Mouse (Mus musculus) megakaryocyte, embryonic 14.5 days (primary cell): ENCODE data around the gene Men1. TPM values are rescaled to one million over a fixed set of nuclear protein-coding genes. Genes with fewer than 3 reads are reported as not detected.

Experiments
- H3K27me3 ChIP-seq: replicated peaks from 2 replicates; pipeline ENCODE3; 2012; ENCODE audit warnings: inconsistent platforms
- H3K36me3 ChIP-seq: replicated peaks from 2 replicates; pipeline ENCODE3; 2012; ENCODE audit warnings: low read length, inconsistent platforms, mixed read lengths
- H3K4me1 ChIP-seq: 2 replicates; pipeline ENCODE4 v1.6.1; 2012; ENCODE audit warnings: inconsistent platforms
- H3K4me3 ChIP-seq: replicated peaks from 2 replicates; pipeline ENCODE3; 2012; ENCODE audit warnings: moderate library complexity, mild to moderate bottlenecking, inconsistent platforms
- H3K9me3 ChIP-seq: 2 replicates; pipeline ENCODE4 v1.6.1; 2012; ENCODE audit warnings: inconsistent platforms
- FLI1 ChIP-seq: IDR thresholded peaks from 2 replicates; pipeline ENCODE4 v1.6.1; 2012; ENCODE audit warnings: low read length, inconsistent platforms, mixed read lengths
- GATA1 ChIP-seq: IDR thresholded peaks from 3 replicates; pipeline ENCODE4 v1.6.1; 2012; ENCODE audit warnings: mixed read lengths, low read length, inconsistent platforms, borderline replicate concordance
- polyA plus RNA-seq: library from polyadenylated mRNA; stranded (reverse); fragments of >175 nt; gene quantifications from 2 replicates; pipeline ENCODE4 v1.2.3, GENCODE M21; 2012; ENCODE audit warnings: low replicate concordance; ENCODE audit not compliant: insufficient read depth

Men1 gene
- polyA plus RNA-seq, 1 experiment, result 70.2 TPM

DNA sequence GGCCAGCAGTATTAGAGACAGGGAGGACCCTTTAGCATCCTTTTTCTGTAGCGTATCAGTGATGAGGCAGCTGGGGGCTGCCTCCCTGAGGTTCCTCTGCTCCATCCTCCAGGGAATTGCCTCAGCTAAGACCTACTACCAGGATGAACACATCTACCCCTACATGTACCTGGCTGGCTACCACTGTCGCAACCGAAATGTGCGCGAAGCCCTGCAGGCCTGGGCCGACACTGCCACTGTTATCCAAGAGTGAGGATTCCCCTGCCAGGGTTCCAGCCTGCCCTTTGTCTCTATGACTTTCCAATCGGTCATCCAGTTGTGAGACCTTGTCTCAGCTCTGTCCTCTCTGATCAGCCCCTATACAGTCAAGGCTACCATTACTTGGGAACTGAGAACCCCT lies 3.4 kb downstream of the Men1 start:
- Histone ChIP-seq H3K36me3 (peaks cover 51% of the 10 kb centered on the region), H3K4me1 (peaks cover 85% of the 10 kb centered on the region), H3K9me3 (no peaks in the 10 kb centered on the region), H3K4me3 (no peak overlapping the region), H3K27me3 (no peaks in the 10 kb centered on the region)
- TF ChIP-seq GATA1 (no peak), FLI1 (no peak)

DNA sequence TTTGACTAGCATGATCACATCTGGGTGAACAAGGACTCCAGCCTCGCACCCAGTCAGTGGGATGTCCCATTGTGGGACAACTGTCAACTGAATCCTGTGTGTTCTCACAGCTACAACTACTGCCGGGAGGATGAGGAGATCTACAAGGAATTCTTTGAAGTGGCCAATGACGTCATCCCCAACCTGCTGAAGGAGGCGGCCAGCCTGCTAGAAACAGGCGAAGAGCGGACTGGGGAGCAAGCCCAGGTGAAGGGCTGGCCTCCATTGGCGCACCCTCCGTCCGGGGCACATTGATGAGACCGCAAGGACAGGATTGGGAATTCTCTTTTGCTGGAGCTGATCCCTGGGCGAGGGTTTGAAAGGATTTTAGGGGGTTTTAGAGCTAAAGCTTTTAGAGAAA lies 3.9 kb downstream of the Men1 start:
- Histone ChIP-seq H3K36me3 (peaks cover 55% of the 10 kb centered on the region), H3K4me3 (no peak overlapping the region), H3K9me3 (no peaks in the 10 kb centered on the region), H3K4me1 (peaks cover 87% of the 10 kb centered on the region), H3K27me3 (no peaks in the 10 kb centered on the region)
- TF ChIP-seq GATA1 (no peak), FLI1 (no peak)

DNA sequence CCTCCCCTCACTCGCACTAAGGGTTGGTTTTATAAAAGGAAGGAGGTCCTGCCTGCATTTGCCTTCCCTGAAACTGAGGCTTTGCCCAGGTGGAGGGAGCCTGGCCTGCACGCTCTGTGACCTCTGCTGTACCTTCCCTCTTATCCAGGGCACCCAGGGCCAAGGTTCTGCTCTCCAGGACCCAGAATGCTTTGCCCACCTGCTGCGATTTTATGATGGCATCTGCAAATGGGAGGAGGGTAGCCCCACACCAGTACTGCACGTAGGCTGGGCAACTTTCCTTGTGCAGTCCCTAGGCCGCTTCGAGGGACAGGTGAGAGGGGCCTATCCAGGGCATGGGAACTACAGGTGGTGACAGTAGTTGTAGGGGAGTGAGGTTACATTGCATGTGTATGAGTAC lies 4.4 kb downstream of the Men1 start:
- peak overlapping the region; percentile 14 for H3K4me3 ChIP-seq
- peaks cover 86% of the 10 kb centered on the region for H3K4me1 ChIP-seq
- H3K27me3 ChIP-seq, result no peaks in the 10 kb centered on the region
- no peaks in the 10 kb centered on the region for H3K9me3 ChIP-seq
- peaks cover 59% of the 10 kb centered on the region for H3K36me3 ChIP-seq
- TF ChIP-seq FLI1 (no peak), GATA1 (no peak)

DNA sequence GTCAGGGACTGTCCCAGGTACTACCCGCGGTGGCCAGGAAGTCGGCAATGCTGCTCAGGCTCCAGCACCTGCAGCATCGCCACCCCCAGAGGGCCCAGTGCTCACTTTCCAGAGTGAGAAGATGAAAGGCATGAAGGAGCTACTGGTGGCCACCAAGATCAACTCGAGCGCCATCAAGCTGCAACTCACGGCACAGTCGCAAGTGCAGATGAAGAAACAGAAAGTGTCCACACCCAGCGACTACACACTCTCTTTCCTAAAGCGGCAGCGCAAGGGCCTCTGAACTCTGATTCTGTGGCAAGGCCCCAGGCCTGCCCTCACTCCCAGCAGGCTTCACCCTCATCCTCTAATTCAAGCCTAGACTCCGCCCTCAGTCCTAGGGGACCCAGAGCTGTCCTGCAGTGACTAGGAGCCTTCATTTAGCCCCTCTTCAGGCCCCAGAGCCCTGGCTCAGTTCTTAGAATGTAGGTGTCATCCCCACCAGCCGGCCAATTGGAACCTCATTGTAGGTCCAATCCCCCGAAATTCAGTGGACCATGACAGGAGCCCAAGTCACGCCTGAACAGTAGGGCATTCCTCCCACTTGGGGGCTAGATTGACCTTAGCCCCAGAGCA lies 5.2 kb downstream of the Men1 start:
- peaks cover 86% of the 10 kb centered on the region for H3K4me1 ChIP-seq

DNA sequence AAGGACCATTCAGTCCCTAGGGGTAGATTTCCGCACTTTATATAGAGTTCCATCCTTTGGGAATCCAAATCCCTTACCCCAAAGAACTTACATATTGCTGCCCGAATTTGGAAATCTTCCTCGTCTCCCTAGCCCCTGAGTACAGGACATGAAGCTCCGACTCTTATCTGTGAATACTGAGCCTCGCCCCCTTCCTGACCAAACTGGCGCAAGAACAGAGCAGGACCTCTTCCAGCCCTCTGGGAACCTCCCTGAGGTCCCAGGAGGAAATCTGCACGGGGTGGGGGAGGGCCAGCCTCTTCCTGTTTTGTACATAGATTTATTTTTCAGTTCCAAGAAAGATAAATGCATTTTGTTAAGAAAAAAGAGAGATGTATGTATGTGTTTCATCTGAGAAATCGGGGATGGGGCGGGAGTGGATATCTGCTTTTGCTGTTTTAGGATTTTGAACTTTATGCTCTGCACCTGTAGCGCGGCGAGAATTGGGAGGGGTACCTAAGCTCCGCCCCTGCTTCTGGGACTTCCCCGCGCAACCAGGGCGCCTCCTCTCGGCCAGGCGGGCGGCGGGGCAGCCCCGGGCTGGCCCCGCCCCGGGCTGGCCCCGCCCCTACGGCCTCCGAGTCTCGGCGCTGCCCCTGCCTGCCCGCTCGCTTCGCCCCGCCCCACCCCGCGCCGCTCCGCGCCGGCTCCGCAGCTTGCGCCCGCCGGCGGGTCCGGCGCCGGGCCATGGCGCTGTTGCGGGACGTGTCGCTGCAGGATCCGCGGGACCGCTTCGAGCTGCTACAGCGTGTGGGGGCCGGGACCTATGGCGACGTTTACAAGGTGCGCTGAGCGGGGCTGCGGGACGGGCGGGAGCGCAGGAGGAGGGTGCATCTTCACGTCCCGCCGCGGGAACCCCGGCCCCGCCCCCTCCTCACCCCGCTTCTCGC lies 6.0 kb downstream of the Men1 start, which contains the start of gene Map4k2:
Gene Map4k2, plus strand, starts transcription at position 612 of the 929 bp plus-strand sequence.
- Histone ChIP-seq H3K9me3 (no peaks in the 10 kb centered on the region), H3K4me3 (peak within 1 kb of the TSS; percentile 97), H3K36me3 (peaks cover 75% of the 10 kb centered on the region), H3K27me3 (no peaks in the 10 kb centered on the region), H3K4me1 (peaks cover 87% of the 10 kb centered on the region)
- TF ChIP-seq FLI1 (no peak), GATA1 (no peak)

More for the DNA sequence above, 5.2 kb downstream of the Men1 start:
- Histone ChIP-seq H3K4me3 (peak overlapping the region; percentile 97), H3K27me3 (no peaks in the 10 kb centered on the region), H3K9me3 (no peaks in the 10 kb centered on the region), H3K36me3 (peaks cover 67% of the 10 kb centered on the region)
- no peak for TF ChIP-seq GATA1
- TF ChIP-seq FLI1, result no peak

DNA sequence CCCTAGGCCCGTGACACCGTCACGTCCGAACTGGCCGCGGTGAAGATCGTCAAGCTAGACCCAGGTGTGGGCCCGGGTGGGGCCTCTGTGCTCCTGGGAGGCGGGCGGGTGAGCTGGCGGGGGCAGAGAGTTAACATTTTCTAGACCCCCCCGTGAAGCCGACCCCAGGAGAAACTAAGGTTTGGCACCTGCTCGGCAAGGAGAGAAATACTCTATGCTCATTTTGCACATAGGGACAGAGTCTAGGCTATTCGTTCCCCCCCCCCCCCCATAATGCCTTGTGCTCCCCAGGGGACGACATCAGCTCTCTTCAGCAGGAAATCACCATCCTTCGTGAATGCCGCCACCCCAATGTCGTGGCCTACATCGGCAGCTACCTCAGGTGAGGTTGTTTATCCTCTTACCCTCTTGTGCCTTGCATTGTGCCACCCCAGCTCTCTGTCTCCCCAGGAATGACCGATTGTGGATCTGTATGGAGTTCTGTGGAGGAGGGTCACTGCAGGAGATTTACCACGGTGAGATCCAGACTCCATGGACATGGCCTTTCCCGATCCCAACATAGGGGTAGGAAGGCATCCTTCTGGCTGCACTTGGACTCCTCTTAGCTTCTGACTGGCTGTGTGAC lies 6.8 kb downstream of the Men1 start:
- TF ChIP-seq GATA1 (no peak), FLI1 (no peak)
- peaks cover 87% of the 10 kb centered on the region for H3K4me1 ChIP-seq
- H3K4me3 ChIP-seq, result peak overlapping the region; percentile 97
- peaks cover 80% of the 10 kb centered on the region for H3K36me3 ChIP-seq
- H3K27me3 ChIP-seq, result peaks cover under 1% of the 10 kb centered on the region
- H3K9me3 ChIP-seq, result no peaks in the 10 kb centered on the region

DNA sequence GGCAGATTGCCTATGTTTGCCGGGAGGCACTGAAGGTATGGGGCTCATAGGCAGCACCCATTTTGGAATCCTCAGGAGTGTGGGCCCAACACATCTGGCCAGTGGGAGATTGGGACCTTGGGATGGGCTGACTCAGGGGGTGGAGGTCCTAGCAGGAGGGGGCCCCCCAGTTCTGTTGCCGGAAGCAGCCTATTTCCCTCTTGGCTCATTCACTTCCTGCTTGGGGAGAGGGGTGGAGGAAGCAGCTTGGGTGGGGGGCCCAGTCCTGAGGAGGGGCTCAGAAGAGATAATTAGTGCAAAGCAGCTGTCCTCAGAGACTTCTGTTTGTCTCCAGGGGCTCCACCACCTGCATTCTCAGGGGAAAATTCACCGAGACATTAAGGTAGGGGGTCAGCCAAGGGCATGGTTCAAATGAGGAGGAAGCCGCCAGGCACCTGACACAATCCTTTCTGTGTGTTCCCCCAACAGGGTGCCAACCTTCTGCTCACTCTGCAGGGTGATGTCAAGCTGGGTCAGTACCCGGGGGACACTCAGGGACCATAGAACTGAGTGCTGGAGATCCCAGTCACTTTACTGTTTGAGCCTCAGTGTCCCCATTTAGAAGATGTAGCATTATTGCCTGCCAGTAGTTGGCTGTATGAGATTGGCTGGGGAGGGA lies 7.6 kb downstream of the Men1 start:
- Histone ChIP-seq H3K27me3 (peaks cover 3% of the 10 kb centered on the region), H3K36me3 (peaks cover 80% of the 10 kb centered on the region), H3K4me3 (peak overlapping the region; percentile 97), H3K9me3 (no peaks in the 10 kb centered on the region), H3K4me1 (peaks cover 87% of the 10 kb centered on the region)
- TF ChIP-seq FLI1, result no peak
- TF ChIP-seq GATA1, result no peak

DNA sequence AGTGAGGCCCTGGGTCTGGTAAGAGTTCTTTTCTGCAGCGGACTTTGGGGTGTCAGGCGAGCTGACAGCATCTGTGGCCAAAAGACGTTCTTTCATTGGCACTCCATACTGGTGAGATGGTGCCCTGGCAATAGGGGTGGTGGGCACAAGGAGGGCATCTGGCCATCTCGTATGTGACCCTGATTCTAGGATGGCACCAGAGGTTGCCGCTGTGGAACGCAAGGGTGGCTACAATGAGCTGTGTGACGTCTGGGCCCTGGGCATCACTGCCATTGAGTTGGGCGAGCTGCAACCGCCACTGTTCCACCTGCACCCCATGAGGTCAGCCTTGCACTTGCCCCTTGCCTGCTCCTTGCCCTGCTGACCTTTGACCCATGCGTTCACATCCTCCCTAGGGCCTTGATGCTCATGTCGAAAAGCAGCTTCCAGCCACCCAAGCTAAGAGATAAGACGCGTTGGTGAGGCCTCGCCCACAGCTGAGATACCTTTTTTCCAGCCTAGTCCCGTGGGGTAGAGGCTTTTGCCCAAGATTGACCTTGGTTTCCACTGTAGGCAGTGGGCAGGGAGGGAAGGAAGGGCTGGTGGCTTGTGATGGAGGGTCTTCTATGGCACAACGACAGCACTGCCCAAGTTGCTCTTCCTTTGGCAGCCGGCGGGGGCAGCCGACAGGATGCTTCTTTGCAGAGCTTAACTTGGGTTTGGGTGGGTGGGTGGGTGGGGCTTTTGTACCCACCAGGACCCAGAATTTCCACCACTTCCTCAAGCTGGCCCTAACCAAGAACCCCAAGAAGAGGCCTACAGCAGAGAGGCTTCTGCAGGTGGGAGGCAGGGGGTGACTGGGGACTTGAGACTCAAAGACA lies 8.5 kb downstream of the Men1 start:
- H3K27me3 ChIP-seq, result peaks cover 3% of the 10 kb centered on the region
- peaks cover 88% of the 10 kb centered on the region for H3K4me1 ChIP-seq
- no peak for TF ChIP-seq FLI1
- no peak for TF ChIP-seq GATA1
- H3K4me3 ChIP-seq, result peak overlapping the region; percentile 62
- no peaks in the 10 kb centered on the region for H3K9me3 ChIP-seq
- H3K36me3 ChIP-seq, result peaks cover 73% of the 10 kb centered on the region
